Mouse (Mus musculus): ENCODE results near the gene Apc2. TPM values are rescaled to one million over a fixed set of nuclear protein-coding genes. Genes with fewer than 3 reads are reported as not detected.

Apc2 gene
- polyA plus RNA-seq, 1 experiment from 2014 or later: 3.3 TPM

- Histone ChIP-seq H3K36me3 (peaks cover 73% of the 10 kb centered on the region), H3K9ac (no peak overlapping the region; the same call in 1 of the 2 replicates), H3K4me3 (no peak overlapping the region), H3K27me3 (no peaks in the 10 kb centered on the region), H3K4me2 (replicated peaks) (no peak overlapping the region), H3K9me3 (no peaks in the 10 kb centered on the region), H3K4me1 (peaks cover 19% of the 10 kb centered on the region), H3K27ac (no peak overlapping the region)
- 90% methylated on average over 5 of the region's 5 CpGs for WGBS
- no peak for ATAC-seq (ENCODE audit: low FRiP score, low read depth)
Observed at GRCm38 (mm10) chr10:80255881-80256535, 39.8 kb upstream of the Apc2 start.

- Histone ChIP-seq H3K9me3 (no peaks in the 10 kb centered on the region), H3K4me2 (replicated peaks) (no peak overlapping the region), H3K36me3 (peaks cover 64% of the 10 kb centered on the region), H3K9ac (no peak overlapping the region), H3K27me3 (no peaks in the 10 kb centered on the region), H3K27ac (no peak overlapping the region), H3K4me1 (peaks cover 31% of the 10 kb centered on the region), H3K4me3 (no peak overlapping the region)
- ATAC-seq (ENCODE audit: low FRiP score, low read depth): no peak
- WGBS: 74% methylated on average over 2 of the region's 2 CpGs
Observed at GRCm38 (mm10) chr10:80257936-80258335, 37.8 kb upstream of the Apc2 start.

GRCm38 (mm10) chr10:80258752-80259462, 36.9 kb upstream of the Apc2 start:
- WGBS: 90% methylated on average over 14 of the region's 14 CpGs
- H3K9me3 ChIP-seq: no peaks in the 10 kb centered on the region
- no peak for ATAC-seq (ENCODE audit: low FRiP score, low read depth)
- H3K4me2 ChIP-seq (replicated peaks): peak overlapping the region; percentile 93
- peak overlapping the region; percentile 75 for H3K9ac ChIP-seq
- peaks cover 54% of the 10 kb centered on the region for H3K36me3 ChIP-seq
- peaks cover 31% of the 10 kb centered on the region for H3K4me1 ChIP-seq
- no peak overlapping the region for H3K27ac ChIP-seq
- H3K27me3 ChIP-seq: no peaks in the 10 kb centered on the region
- peak overlapping the region; percentile 55; the same call in 1 of the 2 replicates for H3K4me3 ChIP-seq

- H3K4me3 ChIP-seq: peak overlapping the region; percentile 55
- no peak for ATAC-seq (ENCODE audit: low FRiP score, low read depth)
- no peaks in the 10 kb centered on the region for H3K9me3 ChIP-seq
- H3K4me2 ChIP-seq (replicated peaks): peak overlapping the region; percentile 93
- no peaks in the 10 kb centered on the region for H3K27me3 ChIP-seq
- H3K9ac ChIP-seq: peak overlapping the region; percentile 75
- 84% methylated on average over 6 of the region's 6 CpGs for WGBS
- H3K4me1 ChIP-seq: peaks cover 31% of the 10 kb centered on the region
- H3K36me3 ChIP-seq: peaks cover 49% of the 10 kb centered on the region
- H3K27ac ChIP-seq: no peak overlapping the region
Observed at GRCm38 (mm10) chr10:80259463-80259805, 36.3 kb upstream of the Apc2 start.

GRCm38 (mm10) chr10:80259861-80260641, 35.7 kb upstream of the Apc2 start:
- WGBS: 7% methylated on average over 19 of the region's 19 CpGs
- H3K27me3 ChIP-seq: no peaks in the 10 kb centered on the region
- peaks cover 31% of the 10 kb centered on the region for H3K4me1 ChIP-seq
- H3K27ac ChIP-seq: peak overlapping the region; percentile 97
- H3K4me2 ChIP-seq (replicated peaks): peak overlapping the region; percentile 93
- peak overlapping the region; percentile 75 for H3K9ac ChIP-seq
- peaks cover 43% of the 10 kb centered on the region for H3K36me3 ChIP-seq
- H3K4me3 ChIP-seq: peak overlapping the region; percentile 55
- ATAC-seq (ENCODE audit: low FRiP score, low read depth): no peak
- H3K9me3 ChIP-seq: no peaks in the 10 kb centered on the region

GRCm38 (mm10) chr10:80260642-80261584, 34.9 kb upstream of the Apc2 start, which contains the start of the genes Gamt and Dazap1:
Gene Gamt (minus strand): TSS chr10:80261012.
Gene Dazap1 (plus strand): TSS chr10:80261486.
- peak within 1 kb of the TSS; percentile 75 for H3K9ac ChIP-seq
- no peaks in the 10 kb centered on the region for H3K27me3 ChIP-seq
- H3K4me1 ChIP-seq: peaks cover 36% of the 10 kb centered on the region
- WGBS: under 1% methylated on average over 47 of the region's 49 CpGs
- ATAC-seq (ENCODE audit: low FRiP score, low read depth): peak; percentile 92
- H3K9me3 ChIP-seq: no peaks in the 10 kb centered on the region
- peak within 1 kb of the TSS; percentile 97 for H3K27ac ChIP-seq
- peak within 1 kb of the TSS; percentile 55 for H3K4me3 ChIP-seq
- peaks cover 34% of the 10 kb centered on the region for H3K36me3 ChIP-seq
- peak within 1 kb of the TSS; percentile 93 for H3K4me2 ChIP-seq (replicated peaks)

- H3K4me1 ChIP-seq: peaks cover 42% of the 10 kb centered on the region
- under 1% methylated on average over 14 of the region's 14 CpGs for WGBS
- peaks cover 27% of the 10 kb centered on the region for H3K36me3 ChIP-seq
Observed at GRCm38 (mm10) chr10:80261585-80261968, 34.2 kb upstream of the Apc2 start.

GRCm38 (mm10) chr10:80262169-80262568, 33.6 kb upstream of the Apc2 start:
- Histone ChIP-seq H3K4me1 (peaks cover 48% of the 10 kb centered on the region), H3K4me3 (peak overlapping the region; percentile 55), H3K36me3 (peaks cover 23% of the 10 kb centered on the region), H3K27me3 (no peaks in the 10 kb centered on the region), H3K9ac (peak overlapping the region; percentile 43; the same call in 1 of the 2 replicates), H3K9me3 (no peaks in the 10 kb centered on the region), H3K27ac (peak overlapping the region; percentile 97), H3K4me2 (replicated peaks) (peak overlapping the region; percentile 93)
- 78% methylated on average over 12 of the region's 12 CpGs for WGBS
- no peak for ATAC-seq (ENCODE audit: low FRiP score, low read depth)

More at GRCm38 (mm10) chr10:80261585-80261968, 34.2 kb upstream of the Apc2 start:
- Histone ChIP-seq H3K9ac (peak overlapping the region; percentile 58), H3K4me3 (peak overlapping the region; percentile 55), H3K4me2 (replicated peaks) (peak overlapping the region; percentile 93), H3K27ac (peak overlapping the region; percentile 97), H3K27me3 (no peaks in the 10 kb centered on the region), H3K9me3 (no peaks in the 10 kb centered on the region)
- peak; percentile 41 for ATAC-seq (ENCODE audit: low FRiP score, low read depth)

GRCm38 (mm10) chr10:80262776-80263365, 32.9 kb upstream of the Apc2 start:
- Histone ChIP-seq H3K27ac (no peak overlapping the region), H3K9ac (no peak overlapping the region), H3K4me3 (no peak overlapping the region), H3K4me1 (peaks cover 55% of the 10 kb centered on the region), H3K27me3 (no peaks in the 10 kb centered on the region), H3K4me2 (replicated peaks) (no peak overlapping the region), H3K9me3 (no peaks in the 10 kb centered on the region), H3K36me3 (peaks cover 25% of the 10 kb centered on the region)
- WGBS: 96% methylated on average over 10 of the region's 10 CpGs
- no peak for ATAC-seq (ENCODE audit: low FRiP score, low read depth)

- peak overlapping the region; percentile 67; the same call in 1 of the 2 replicates for H3K27ac ChIP-seq
- peaks cover 63% of the 10 kb centered on the region for H3K4me1 ChIP-seq
Observed at GRCm38 (mm10) chr10:80264341-80265148, 31.2 kb upstream of the Apc2 start.

More at GRCm38 (mm10) chr10:80264341-80265148, 31.2 kb upstream of the Apc2 start:
- Histone ChIP-seq H3K9ac (peak overlapping the region; percentile 98), H3K27me3 (no peaks in the 10 kb centered on the region), H3K4me3 (peak overlapping the region; percentile 94), H3K4me2 (replicated peaks) (peak overlapping the region; percentile 87), H3K36me3 (peaks cover 20% of the 10 kb centered on the region), H3K9me3 (no peaks in the 10 kb centered on the region)
- peak; percentile 46 for ATAC-seq (ENCODE audit: low FRiP score, low read depth)
- WGBS: 1% methylated on average over 80 of the region's 81 CpGs
